ENCODE assay signal across 40 mouse cellular contexts in genomic region chr19:29296166-29296565, GRCm38 (mm10). TPM values are rescaled to one million over a fixed set of nuclear protein-coding genes. Genes with fewer than 3 reads are reported as not detected.
"Had no signal": no experiment of that assay in that cellular context is flagged by ENCODE, and none has a peak within 500 bp of the region (broad histone marks: within the 10 kb centered on the region; RNA-seq: fewer than 3 reads in every experiment).

No protein-coding gene starts in this region.

- ATAC-seq: hindbrain, embryonic 16.5 days; hindbrain, postnatal 0 days; inflammation-experienced regulatory T-cells, adult 6 months; intestine, embryonic 15.5 days; intestine, embryonic 16.5 days; intestine, postnatal 0 days had no signal

- DNase-seq: heart, postnatal 10 days; heart, postnatal 14 days; heart, postnatal 36 days; heart, postnatal 4 days; kidney, adult 11 months; kidney, adult 18-20 months; kidney, adult 2 months; kidney, adult 8-10 months; kidney, adult 9 months; kidney, postnatal 10 days; kidney, postnatal 14 days; kidney, postnatal 25 days; kidney, postnatal 36 days; kidney, postnatal 4 days; layer of hippocampus, adult 9-11 months; layer of hippocampus, postnatal 36 days had no signal

- H3K27me3 ChIP-seq: heart, embryonic 12.5 days; heart, embryonic 13.5 days; heart, embryonic 15.5 days; hindbrain, embryonic 12.5 days; hindbrain, embryonic 13.5 days; hindbrain, embryonic 15.5 days; intestine, embryonic 15.5 days; kidney, embryonic 15.5 days had no signal

- H3K4me1 ChIP-seq: hindbrain, embryonic 10.5 days; hindbrain, embryonic 12.5 days; hindbrain, embryonic 13.5 days; hindbrain, embryonic 15.5 days; intestine, embryonic 15.5 days; kidney, embryonic 15.5 days had no signal

- H3K4me3 ChIP-seq: heart, embryonic 10.5 days; heart, embryonic 12.5 days; heart, embryonic 13.5 days; heart, embryonic 15.5 days; hindbrain, embryonic 10.5 days; hindbrain, embryonic 12.5 days; hindbrain, embryonic 13.5 days; hindbrain, embryonic 15.5 days; intestine, embryonic 15.5 days; kidney, embryonic 15.5 days; layer of hippocampus, adult 2 months; left cerebral cortex, adult 2 months had no signal

- H3K9ac ChIP-seq: heart, embryonic 12.5 days; heart, embryonic 13.5 days; heart, embryonic 15.5 days; hindbrain, embryonic 12.5 days; hindbrain, embryonic 13.5 days; hindbrain, embryonic 14.5 days; hindbrain, embryonic 15.5 days; intestine, embryonic 15.5 days; kidney, embryonic 15.5 days had no signal

- H3K27ac ChIP-seq: heart, embryonic 10.5 days; heart, embryonic 13.5 days; heart, embryonic 15.5 days; hindbrain, embryonic 10.5 days; hindbrain, embryonic 12.5 days; hindbrain, embryonic 13.5 days; hindbrain, embryonic 14.5 days; hindbrain, embryonic 15.5 days; hindbrain, postnatal 0 days; intestine, embryonic 15.5 days; kidney, embryonic 15.5 days; kidney, postnatal 0 days; layer of hippocampus, adult 2 months; left cerebral cortex, adult 2 months had no signal

- H3K9me3 ChIP-seq: heart, embryonic 10.5 days; heart, embryonic 12.5 days; heart, embryonic 13.5 days; heart, embryonic 15.5 days; hindbrain, embryonic 10.5 days; hindbrain, embryonic 12.5 days; hindbrain, embryonic 13.5 days; hindbrain, embryonic 15.5 days; intestine, embryonic 15.5 days; kidney, embryonic 15.5 days had no signal

RNA-seq across cellular contexts. Expression of gene Insl6, which starts 29.0 kb away (rescaled TPM):
- total RNA-seq: heart, postnatal 36 days; hindbrain, postnatal 0 days; layer of hippocampus, postnatal 36 days had no signal

RNA-seq across cellular contexts. Expression of gene Rln1, which starts 38.3 kb away (rescaled TPM):
- total RNA-seq: heart, postnatal 10 days; heart, postnatal 14 days; heart, postnatal 25 days; heart, postnatal 36 days; hematopoietic stem cell, adult 5-6 weeks had no signal
- polyA plus RNA-seq: heart, embryonic 16.5 days; inflammation-experienced regulatory T-cells, adult 6 months; intestine, embryonic 16.5 days; intestine, postnatal 0 days; kidney, embryonic 14.5 days; large intestine, adult 2 months had no signal
